Mouse (Mus musculus): ENCODE measurements around the gene Cdc42se2. TPM values are rescaled to one million over a fixed set of nuclear protein-coding genes. Genes with fewer than 3 reads are reported as not detected.

Cdc42se2 gene
- total RNA-seq, 2 experiments from 2014 or later = 34.8 to 39.1 TPM

DNA sequence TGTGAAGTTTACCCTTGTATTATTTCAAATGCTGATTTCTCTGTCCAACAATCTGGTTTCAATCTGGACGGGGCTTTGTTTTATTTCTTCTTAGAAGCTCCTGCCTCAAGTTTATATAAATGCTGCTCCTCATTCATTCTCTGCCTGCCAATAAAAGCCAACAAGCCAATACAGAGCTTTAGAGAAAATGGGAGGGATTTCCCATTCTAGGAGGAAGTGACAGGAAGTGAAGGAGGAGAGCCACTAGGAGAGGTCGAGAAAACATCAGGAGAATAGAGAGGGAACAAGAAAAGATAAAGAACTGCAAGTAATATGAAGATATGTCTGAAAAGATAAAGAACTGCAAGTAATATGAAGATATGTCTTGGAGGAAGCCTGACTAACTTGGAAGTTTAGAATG is 74.6 kb downstream of the Cdc42se2 start:
- no peak for DNase-seq (ENCODE audit: low spot score in 2 of 2)

GRCm38 (mm10) chr11:54710512-54711293 is 76.8 kb downstream of the Cdc42se2 start:
- DNase-seq (ENCODE audit: low spot score in 2 of 2) = no peak

DNA sequence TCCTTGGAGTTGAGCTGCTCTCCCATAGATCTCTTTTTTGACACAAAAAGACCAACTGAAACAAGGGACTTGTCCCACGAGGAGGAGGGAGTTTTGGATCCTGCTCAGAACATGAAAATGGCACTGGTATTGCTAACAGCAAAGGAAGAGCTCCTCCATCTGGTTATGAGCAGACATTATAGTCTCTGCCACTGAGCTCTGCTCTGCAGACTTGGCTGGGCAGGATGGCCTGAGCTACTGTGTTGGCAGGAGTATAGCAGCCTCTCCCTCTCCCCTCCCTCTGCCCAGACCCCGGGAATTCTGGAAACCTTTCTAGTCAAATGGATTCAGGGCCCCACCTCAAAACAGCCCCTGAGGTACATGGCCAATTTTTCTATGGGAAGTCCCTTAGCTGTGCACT is 77.8 kb downstream of the Cdc42se2 start:
- no peak for DNase-seq (ENCODE audit: low spot score in 2 of 2)

GRCm38 (mm10) chr11:54708153-54708552 is 79.3 kb downstream of the Cdc42se2 start:
- no peak for DNase-seq (ENCODE audit: low spot score in 2 of 2)

DNA sequence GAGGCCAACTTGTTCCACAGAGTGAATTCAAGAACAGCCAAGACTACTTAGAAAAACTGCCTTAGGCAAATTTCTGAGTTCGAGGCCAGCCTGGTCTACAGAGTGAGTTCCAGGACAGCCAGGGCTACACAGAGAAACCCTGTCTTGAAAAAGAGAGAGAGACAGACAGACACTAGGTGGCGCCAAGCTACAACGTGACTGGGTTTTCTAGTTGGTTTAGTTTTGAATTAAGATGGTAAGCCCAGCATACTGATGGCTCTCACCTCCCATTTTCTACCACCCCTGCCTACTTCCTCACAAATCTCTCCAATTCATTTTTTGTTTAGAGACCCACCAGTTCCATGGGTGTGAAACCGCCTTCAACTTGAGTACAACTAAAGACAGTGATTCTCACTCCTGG is 84.2 kb downstream of the Cdc42se2 start:
- DNase-seq (ENCODE audit: low spot score in 2 of 2) = peak in 1 of 2 experiments; percentile 54

- DNase-seq (ENCODE audit: low spot score in 2 of 2) = no peak
Measured at GRCm38 (mm10) chr11:54701848-54702247, 85.6 kb downstream of the Cdc42se2 start.

- no peak for DNase-seq (ENCODE audit: low spot score in 2 of 2)
Measured at GRCm38 (mm10) chr11:54699972-54700371, 87.5 kb downstream of the Cdc42se2 start.

DNA sequence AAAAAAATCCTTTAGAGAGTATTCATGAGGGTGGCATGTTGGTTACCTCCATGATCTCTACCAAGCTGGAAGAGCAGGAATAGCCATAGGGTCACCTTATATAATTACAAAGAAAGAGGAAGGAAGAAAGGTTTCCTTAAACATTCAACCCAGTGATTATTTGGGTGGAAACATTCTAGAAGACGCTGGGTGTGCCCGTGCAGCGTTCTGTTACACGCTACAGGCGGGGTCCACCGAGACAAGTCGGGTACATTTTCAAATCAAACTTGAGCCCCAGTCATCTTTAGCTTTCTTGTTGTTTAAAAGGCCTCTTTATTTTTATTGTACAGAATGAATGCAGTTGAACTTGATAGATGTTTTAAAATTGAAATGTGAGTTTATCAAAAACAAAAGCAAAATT is 88.8 kb downstream of the Cdc42se2 start:
- no peak for DNase-seq (ENCODE audit: low spot score in 2 of 2)

GRCm38 (mm10) chr11:54697611-54698010 is 89.9 kb downstream of the Cdc42se2 start:
- DNase-seq (ENCODE audit: low spot score in 2 of 2) = no peak

DNA sequence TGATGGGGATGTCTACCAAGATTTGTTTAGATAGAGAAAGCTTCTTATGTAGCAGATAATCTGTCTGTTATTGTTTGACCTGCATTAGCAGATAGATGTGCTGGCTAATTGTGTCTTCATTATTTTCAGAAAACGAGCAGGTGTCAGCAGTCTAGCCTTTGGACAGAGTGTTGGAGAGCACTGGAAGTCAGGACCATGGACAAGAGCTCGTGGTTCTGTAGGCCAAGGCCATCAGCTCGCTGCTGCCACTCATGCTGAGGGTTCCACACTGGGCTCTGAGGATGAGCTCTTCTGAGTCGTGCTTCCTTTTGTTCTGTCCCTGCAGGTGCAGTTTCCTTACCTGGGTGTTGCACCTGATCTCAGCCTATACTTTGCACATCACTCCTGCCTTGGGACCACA is 91.5 kb downstream of the Cdc42se2 start:
- no peak for DNase-seq (ENCODE audit: low spot score in 2 of 2)

GRCm38 (mm10) chr11:54694291-54694690 is 93.2 kb downstream of the Cdc42se2 start:
- DNase-seq (ENCODE audit: low spot score in 2 of 2) = no peak

- DNase-seq (ENCODE audit: low spot score in 2 of 2) = no peak
Measured at GRCm38 (mm10) chr11:54693696-54694095, 93.8 kb downstream of the Cdc42se2 start.

GRCm38 (mm10) chr11:54691179-54691578 is 96.3 kb downstream of the Cdc42se2 start:
- no peak for DNase-seq (ENCODE audit: low spot score in 2 of 2)

DNA sequence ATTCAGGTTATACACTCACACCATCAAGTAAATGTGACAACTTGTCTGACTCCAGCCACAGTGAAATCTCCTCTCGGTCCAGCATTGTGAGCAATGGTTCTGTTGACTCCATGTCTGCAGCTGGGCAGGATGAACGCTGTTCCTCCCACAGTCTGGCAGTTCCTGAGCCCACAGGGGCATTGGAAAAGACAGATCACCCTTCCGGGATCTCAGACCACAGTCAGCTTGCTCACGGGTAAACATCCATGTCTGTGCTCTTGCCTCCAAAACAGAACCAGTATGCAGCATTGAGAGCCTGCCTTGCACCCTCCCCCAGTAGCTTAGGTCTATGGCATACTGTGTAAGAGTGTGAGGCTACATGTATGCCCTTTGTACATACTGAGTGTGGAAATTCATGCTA is 97.3 kb downstream of the Cdc42se2 start:
- no peak for DNase-seq (ENCODE audit: low spot score in 2 of 2)

- DNase-seq (ENCODE audit: low spot score in 2 of 2) = no peak
Measured at GRCm38 (mm10) chr11:54684831-54685230, 102.6 kb downstream of the Cdc42se2 start.

- no peak for DNase-seq (ENCODE audit: low spot score in 2 of 2)
Measured at GRCm38 (mm10) chr11:54679141-54679540, 108.3 kb downstream of the Cdc42se2 start.

DNA sequence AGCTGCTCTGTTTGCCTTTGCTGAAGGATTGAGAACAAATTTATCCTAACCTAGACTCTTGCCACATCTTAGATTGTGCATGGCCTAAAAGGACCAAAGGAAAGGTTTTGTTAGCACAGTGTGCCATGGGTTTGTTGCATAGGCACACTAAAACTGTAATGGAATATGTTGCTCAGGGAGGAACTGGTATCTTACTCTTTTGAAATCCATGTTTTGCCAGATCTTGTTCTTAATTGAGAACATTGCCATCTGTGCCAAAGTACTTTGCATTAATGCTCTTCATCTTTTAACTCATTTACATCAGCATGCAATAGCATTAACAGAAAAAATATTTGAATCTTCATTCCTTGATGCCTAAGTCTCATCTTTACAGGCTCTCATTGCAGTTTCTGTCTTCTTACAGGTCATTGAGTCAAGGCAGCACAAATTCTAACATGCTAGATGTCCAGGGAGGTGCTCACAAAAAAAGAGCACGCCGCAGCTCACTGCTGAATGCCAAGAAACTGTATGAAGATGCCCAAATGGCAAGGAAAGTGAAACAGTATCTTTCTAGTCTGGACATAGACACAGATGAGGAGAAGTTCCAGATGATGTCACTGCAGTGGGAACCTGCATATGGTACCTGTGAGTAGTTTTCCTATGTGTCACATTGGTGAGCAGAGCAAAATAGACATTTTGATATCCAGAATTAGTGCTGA is 111.5 kb downstream of the Cdc42se2 start:
- DNase-seq (ENCODE audit: low spot score in 2 of 2) = no peak

- DNase-seq (ENCODE audit: low spot score in 2 of 2) = no peak
Measured at GRCm38 (mm10) chr11:54673575-54674298, 113.7 kb downstream of the Cdc42se2 start.
